Mouse (Mus musculus) retina, embryonic 14.5 days (tissue): Measurements from ENCODE around the gene Fbxo34.

Experiments used
- DNase-seq: peaks from one replicate; pipeline ENCODE4 v3.0.0-alpha.2; 2015; ENCODE audit warnings: low spot score

Gene Fbxo34

GRCm38 (mm10) chr14:47472743-47473546 is 22.7 kb downstream of the Fbxo34 start:
- DNase-seq: peak; percentile 70

DNA sequence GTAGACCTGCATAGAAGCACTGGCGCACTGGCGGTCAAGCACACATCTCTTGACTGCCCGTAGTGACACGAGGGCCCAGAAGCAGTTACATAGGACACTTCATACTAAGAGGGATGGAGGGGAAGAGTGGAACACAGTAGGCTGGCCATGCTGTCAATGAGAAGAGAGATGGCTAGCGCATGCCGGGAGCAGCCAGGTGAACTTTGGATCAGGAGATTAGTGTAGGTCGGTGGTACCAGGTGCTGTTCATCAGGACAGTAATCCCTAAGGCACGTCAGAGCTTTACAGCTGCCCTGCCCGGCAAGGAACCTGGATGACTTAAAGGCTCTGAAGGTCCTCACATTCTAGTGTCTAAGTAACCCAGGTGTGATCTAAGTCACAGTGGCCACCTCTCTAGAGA is 23.7 kb downstream of the Fbxo34 start:
- DNase-seq: no peak

- DNase-seq: no peak
Measured at GRCm38 (mm10) chr14:47474571-47475254, 24.5 kb downstream of the Fbxo34 start.

- DNase-seq: no peak
Measured at GRCm38 (mm10) chr14:47476266-47476665, 26.0 kb downstream of the Fbxo34 start.

DNA sequence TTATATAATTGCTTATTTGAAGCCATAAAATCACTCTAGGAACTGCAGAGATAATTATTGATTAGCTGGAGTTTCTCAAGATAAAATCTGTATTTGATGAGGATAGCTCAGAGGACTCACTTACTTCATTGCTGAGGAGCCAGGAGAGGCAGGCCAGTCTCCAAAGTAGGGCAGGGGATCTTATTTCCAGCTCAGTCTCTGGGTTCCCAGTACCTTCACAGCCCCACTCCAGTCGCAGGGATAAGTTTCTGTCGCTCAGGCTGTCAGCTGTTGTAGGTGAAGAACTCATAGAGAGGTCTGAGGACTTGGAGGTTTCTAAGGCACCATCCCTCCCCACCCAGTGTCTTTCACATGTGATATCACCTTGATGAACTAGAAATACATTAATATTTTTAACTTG is 27.5 kb downstream of the Fbxo34 start:
- no peak for DNase-seq

- DNase-seq: no peak
Measured at GRCm38 (mm10) chr14:47482200-47482599, 32.0 kb downstream of the Fbxo34 start.

DNA sequence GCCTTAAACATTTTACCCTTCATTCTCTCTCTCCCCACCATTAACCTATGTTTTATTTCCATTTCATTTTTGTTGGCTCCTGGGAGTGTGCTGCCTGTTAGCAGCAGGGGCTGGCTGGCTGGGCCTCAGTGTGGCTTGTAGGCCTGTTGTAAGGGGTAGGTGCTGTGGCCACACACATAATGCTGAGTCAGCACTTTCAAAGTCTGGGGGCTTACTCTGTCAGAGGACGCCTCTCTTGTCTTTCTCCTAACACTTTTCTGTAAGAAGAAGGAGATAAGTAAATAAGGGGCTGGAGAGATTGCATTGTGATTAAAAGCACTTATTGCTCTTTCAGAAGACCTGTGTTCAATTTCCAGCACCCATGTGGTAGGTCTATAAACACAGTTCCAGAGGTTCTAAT is 32.9 kb downstream of the Fbxo34 start:
- DNase-seq: no peak

GRCm38 (mm10) chr14:47488732-47489131 is 38.5 kb downstream of the Fbxo34 start:
- DNase-seq: peak; percentile 28

GRCm38 (mm10) chr14:47489310-47490097 is 39.3 kb downstream of the Fbxo34 start:
- peak; percentile 59 for DNase-seq

- DNase-seq: no peak
Measured at GRCm38 (mm10) chr14:47490732-47491131, 40.5 kb downstream of the Fbxo34 start.

DNA sequence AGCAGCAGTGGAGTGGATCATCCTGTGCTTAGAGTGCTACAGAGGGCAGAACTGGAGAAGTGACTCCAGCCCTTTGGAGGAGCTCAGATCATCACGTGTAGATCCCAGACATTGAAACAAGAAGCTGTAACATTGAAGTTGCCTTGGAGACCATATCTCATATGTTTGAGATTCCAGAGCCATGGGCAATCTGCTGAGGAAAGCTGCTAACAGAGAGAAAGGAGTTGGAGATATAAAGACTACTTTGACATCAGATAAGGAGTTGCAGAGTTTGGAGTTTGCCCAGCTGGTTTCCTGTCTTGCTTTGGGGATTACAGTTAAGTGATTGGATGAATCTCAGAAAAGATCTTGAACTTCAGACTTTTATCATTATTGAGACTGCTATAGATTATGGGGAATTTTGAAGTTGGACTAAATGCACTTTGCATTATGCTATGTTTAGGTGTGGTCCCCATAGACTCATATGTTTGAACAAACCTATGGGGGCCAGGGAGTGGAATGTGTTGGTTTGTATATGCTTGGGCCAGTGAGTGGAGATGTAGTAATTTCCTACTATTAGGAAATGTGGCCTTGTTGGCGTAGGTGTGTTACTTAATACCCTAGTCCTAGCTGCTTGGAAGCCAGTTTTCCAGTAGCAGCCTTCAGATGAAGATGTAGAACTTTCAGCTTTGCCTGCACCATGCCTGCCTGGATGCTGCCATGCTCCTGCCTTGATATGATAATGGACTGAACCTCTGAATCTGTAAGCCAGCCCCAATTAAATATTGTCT is 43.6 kb downstream of the Fbxo34 start:
- DNase-seq: no peak

- no peak for DNase-seq
Measured at GRCm38 (mm10) chr14:47495951-47496350, 45.7 kb downstream of the Fbxo34 start.

DNA sequence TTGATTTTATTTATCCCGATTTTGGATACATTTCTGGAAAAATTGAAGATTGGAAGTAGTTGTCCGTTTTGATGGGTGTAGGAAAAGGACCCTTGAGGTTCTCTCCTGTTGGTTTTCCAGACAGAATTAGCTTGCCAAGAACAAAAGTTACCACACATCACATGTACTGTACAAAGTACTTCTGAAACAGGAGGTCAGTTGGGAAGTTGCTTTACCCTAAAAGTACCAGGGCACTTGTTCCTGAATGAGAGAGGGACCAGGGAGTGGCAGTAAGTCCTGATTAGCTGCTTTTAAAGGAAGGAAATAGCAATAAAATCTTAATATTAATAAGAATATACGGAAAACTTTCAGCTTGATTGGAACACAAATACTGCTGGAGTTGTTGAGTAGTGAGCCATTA is 46.9 kb downstream of the Fbxo34 start:
- no peak for DNase-seq

DNA sequence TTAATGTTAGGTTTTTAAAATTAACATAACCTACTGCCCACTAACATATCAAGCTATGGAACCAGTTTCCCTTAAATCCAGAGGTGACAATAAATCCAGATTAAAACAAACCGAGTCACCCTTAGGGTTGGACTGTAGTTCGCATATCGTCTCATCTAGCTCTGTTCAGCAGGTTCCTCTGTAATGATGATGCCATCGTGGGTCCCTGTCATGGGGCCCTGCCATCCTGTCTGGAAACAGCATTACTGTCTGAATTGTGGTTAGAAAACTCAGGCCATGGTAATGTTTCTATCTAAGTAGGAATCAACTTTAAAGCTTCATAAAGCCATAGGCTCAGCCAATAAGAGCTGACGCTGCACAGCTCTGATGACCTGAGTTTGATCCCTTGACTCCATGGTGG is 48.4 kb downstream of the Fbxo34 start:
- no peak for DNase-seq

GRCm38 (mm10) chr14:47504036-47504435 is 53.8 kb downstream of the Fbxo34 start:
- no peak for DNase-seq

GRCm38 (mm10) chr14:47506676-47507075 is 56.5 kb downstream of the Fbxo34 start:
- no peak for DNase-seq

DNA sequence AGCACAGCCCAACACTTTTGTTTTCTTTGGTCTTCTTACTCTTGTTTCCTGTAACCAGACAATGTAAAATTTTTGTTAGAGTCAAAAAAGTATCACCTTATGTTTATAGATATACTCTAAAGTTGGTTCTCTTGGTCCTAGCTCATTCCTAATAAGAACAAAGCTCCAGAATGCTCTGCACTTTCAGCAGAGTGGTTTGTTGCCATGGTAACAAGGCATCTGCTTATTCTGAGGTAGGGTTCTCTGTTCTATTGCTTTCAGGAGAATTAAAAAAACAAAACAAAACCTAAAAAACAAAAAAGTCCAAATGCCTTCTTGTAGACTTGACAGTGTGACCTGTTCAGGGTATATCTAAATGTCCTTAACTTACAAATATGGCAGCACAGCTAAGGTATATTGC is 57.8 kb downstream of the Fbxo34 start:
- DNase-seq: no peak

DNA sequence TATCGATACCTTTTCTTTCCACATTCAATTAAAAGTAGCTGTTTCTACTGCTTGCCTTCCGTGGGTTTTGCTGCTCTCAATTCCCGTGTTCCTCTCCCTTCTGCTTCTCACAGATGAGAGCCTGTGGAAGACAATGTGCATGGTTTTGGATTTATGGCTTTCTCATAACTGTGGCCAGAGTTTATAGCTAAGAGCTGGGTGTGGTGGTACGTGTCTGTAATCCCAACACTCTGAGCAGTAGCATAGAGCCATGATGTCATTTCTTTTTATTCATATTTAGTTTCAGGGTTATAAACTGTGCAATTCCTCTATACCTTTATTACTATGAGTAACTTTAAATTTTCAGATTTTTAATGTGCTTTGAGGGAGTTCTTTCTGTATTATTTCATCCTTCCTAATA is 60.0 kb downstream of the Fbxo34 start:
- no peak for DNase-seq

DNA sequence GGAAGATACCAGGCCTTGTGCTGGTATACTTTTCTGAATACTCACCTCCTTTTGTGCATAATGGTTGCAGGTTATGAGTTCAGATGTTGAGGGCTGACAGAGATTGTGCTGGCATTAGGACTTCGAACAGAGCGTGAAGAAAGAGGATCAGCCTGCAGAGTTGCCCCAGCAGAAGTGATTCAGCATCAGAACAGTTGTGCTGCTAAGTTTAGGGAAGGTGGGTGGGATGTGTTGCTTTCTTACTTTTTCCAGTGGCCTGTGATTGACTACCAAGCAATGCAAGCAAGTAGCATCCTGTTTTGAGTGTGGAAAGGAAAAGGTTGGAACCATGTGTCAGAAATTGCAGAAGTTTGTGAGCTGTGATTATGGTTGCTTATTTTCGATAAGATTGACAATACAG is 63.4 kb downstream of the Fbxo34 start:
- DNase-seq: no peak

DNA sequence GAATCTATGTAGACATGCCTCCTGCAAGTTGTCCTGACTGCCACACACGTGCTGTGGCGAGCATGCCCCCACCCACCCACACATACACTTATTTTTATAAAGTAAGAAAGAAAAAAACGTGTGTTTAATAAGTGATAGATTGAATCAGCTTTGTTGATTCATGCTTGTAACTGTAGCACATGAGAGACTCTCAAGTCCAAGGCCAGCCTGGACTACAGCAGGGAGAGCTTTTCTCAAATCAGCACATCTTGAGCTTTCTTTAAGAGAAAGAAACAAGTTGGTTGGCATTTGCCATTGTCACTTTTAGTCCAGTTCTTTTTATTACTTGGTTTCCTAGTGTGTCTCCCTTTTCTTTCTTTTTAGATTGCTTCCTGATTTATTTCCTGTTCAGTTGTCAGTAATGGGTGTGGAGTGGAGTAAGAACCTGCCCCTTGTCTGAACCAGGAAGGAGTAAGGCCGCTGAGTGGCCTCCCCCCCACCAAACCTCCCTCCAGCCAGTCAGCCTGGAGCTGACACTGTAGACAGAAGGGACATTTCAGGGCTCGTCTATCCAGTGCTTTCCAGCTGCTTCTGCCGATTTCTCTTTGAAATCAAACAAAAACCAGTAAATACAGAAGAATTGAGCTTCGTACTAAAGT is 64.7 kb downstream of the Fbxo34 start:
- no peak for DNase-seq

DNA sequence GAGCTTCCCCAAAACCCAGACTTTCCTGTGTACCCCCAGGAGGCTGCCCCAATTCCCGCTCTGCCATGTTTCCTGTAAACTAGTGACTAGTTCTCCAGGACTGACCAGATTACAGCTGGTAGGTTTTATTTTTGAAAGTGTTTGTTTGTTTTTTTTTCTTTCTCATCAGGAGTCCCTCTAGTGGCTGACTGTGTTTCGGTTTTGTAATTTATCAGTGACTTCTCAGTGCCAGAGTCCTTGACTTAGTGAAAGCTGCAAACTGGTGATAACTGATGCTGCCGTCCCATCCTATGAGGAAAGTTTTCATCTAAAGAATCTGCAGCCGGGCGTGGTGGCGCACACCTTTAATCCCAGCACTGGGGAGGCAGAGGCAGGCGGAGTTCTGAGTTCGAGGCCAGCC is 65.4 kb downstream of the Fbxo34 start:
- DNase-seq: no peak

DNA sequence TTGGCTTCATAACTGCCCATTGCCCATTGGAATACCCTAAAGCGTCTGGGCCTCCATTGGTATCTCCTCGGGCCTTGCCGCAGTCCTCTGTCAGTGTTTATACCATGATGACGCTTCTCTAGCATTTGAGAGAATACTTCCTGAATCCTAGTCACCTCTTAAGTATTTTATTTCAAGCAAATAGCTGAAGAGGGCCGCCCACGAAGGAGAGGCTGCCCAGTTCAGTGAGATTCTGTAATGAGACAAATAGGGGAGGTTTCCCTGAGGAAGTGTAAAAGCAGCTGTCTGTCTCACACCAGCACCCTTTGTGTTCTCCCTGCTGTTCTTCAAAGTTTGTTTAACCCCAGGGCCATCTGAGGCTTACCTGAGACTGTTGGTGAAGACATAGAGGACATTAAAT is 66.5 kb downstream of the Fbxo34 start:
- DNase-seq: no peak
